Mouse (Mus musculus) frontal cortex, postnatal 14 days (tissue): ENCODE measurements around the gene Ugt1a2.

Source experiments
- DNase-seq, 2 experiments: peaks; one replicate each; pipeline ENCODE4 v3.0.0; 2022; ENCODE audit warnings: low spot score in 2 of 2

Gene Ugt1a2

DNA sequence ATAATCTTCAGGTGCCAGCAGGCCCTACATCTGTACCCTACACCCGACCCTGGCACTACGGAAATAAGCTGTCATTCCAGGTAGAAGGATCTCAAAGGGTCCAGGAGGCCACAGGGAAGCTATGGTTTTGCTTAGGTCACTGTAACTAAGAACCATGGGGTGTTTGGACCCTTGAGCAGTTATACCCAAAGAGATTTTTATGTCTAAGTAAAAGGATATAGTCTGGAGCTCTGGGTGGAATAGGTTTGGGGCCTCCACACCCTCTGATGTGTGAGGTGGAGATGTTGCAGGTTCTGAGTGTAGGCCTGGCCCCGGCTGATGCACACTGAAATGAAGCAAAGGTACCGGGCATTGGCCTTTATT, 33.8 kb downstream of the Ugt1a2 start:
- no peak for DNase-seq

- DNase-seq = no peak
Measured at GRCm38 (mm10) chr1:88234646-88235045, 34.2 kb downstream of the Ugt1a2 start.

GRCm38 (mm10) chr1:88235046-88235893, 34.9 kb downstream of the Ugt1a2 start:
- DNase-seq = no peak

- DNase-seq = no peak
Measured at GRCm38 (mm10) chr1:88235894-88236415, 35.6 kb downstream of the Ugt1a2 start.

GRCm38 (mm10) chr1:88237311-88237710, 36.9 kb downstream of the Ugt1a2 start:
- DNase-seq = no peak

DNA sequence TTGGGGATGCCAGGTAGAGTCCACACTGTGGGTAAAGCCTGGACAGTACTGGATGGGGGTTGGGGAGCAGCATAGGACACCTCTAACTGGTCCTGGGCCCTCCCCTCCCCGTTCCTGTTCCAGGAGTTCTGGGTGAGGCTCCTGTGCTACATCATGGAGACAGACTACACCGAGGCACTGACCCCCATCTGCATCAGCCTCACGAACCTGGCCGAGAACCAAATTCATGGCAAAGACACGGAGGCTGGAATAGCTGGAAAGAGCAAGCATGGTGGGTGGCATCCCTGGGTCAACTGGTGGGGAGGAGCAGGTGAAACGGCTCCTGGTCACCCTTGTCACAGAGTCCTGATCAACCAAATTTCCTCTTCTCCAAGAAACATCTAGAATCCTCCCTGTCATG, 38.4 kb downstream of the Ugt1a2 start:
- no peak for DNase-seq

GRCm38 (mm10) chr1:88240072-88240471, 39.7 kb downstream of the Ugt1a2 start:
- no peak for DNase-seq

- DNase-seq = no peak
Measured at GRCm38 (mm10) chr1:88240579-88240978, 40.2 kb downstream of the Ugt1a2 start.

DNA sequence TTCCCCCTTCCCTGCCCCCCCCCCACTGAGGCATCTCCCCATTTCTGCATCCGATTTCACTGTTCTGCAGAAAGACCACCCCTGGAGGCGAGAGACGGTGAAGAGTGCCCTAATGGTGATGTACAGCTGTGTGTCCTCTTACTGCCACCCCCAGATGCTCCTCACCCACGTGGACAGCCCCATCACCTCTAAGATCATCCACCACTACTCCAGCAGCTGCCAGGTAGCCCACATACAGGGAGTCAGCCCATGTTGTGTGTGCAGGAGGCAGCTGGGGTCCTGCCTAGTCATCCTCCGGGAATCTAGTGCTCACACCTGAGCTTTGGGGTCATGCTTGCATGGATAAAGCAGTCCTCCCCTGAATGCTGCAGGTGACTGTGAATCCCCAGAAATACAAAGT, 43.5 kb downstream of the Ugt1a2 start:
- DNase-seq = no peak

DNA sequence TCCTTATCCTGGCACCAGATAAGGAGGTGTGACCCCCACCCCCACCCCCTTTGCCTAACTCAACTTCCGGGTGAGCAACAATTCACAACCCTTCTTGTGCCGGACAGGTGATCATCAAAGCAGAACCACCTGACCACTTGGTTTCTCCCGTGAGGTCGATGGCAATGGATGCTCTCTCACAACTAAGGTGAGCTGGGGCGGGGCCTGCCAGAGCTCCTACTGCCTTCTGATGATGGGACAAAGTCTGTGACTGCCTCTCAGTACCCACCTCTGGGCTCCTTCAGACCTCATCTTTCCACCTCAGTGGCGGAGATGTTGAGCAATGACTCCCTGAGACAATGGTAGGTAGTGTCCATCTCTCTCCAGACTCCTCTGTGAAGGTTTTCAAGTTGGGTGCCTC, 45.5 kb downstream of the Ugt1a2 start:
- DNase-seq = no peak

- DNase-seq = no peak
Measured at GRCm38 (mm10) chr1:88246386-88246785, 46.0 kb downstream of the Ugt1a2 start.

DNA sequence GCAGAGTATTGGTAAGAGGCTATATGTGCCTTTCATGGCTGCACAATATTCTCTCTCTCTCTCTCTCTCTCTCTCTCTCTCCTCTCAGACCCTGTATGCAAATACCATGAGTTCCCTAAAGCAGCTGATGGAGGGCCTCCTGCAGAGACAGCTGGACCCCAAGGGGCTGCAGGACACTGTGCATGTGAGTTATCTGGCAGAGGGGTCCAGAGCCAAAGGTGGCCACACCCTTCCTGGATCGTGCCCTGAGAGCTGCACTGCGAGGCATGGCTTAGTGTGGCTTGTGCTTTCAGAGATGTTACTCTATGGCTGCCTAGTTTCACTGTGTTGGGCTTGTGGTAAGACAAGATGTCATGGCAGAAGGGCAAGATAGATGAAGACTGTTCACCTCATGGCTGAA, 47.3 kb downstream of the Ugt1a2 start:
- DNase-seq = no peak

- no peak for DNase-seq
Measured at GRCm38 (mm10) chr1:88248658-88249057, 48.3 kb downstream of the Ugt1a2 start.

DNA sequence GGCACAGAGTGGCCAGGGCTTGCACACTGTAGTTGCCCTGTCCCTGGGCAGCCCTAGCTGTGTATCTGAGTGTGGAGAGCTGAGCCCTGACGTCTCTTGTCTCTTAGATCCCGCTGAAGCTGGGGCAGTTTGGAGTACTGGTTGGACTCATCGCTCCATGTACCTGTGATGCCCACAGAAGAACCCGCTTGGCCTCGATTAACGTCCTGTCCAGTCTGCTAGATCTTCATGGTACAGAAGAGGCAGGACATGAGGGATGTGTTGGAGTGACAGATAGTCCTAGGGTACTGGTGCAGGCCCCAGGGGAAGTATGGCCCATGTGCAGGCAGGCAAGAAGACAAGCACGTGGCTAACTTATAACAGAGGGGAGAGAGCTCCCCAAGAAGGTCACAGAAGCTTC, 49.2 kb downstream of the Ugt1a2 start:
- DNase-seq = no peak

DNA sequence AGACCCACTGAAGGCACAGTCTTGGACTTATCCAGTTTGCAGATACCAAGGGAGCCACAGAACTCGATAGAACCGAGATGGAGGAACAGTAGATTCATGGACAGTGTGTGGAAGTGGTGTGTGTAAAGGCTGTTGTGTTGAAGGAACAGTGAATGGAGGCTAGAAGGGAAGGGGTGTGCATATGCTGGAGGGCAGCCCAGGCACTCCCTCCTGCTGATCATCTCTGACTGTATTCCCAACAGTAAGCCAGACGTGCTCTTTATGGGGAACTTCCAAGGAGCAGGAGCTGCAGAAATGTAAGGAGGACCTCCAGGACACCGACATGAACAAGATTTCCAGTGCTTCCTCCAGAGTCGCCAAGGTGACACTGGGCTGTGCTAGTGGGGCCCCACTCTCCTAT, 49.6 kb downstream of the Ugt1a2 start:
- no peak for DNase-seq

DNA sequence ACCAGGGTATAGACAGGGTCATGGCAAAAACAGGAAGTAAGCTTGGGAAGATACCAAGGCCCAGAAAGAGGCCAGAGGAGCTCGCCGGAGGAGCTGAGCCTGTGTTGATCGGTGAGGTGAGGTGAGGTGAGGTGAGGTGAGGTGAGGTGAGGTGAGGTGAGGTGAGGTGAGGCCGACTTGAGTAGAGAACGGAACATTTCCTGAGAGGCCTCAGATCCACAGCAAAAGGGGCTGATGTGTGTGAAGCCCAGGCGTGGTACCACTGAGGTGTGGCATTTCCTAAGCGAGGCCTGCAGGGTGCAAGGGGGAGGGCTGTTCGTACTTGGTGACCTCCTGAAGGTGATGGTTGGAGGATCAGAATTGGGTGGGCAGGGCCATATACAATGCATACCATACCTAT, 52.7 kb downstream of the Ugt1a2 start:
- no peak for DNase-seq

DNA sequence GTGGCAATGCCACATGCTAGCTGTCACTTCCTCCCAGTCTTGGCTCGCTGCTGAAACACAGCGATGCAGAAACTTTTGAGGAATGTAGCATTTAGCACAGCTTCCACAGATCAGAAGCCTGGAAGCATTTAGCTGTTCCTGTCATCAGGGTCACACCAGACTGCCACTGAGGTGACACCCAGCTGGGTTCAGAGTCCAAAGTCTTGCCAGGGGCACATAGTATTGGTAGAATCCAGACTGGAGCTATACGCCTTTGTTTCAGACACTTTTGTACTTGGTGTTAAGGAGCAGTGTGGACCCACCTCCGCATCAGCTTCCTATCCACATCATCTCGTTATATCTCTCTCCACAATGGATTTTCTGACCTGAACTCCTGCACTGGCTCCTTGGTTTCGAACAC, 53.1 kb downstream of the Ugt1a2 start:
- no peak for DNase-seq

DNA sequence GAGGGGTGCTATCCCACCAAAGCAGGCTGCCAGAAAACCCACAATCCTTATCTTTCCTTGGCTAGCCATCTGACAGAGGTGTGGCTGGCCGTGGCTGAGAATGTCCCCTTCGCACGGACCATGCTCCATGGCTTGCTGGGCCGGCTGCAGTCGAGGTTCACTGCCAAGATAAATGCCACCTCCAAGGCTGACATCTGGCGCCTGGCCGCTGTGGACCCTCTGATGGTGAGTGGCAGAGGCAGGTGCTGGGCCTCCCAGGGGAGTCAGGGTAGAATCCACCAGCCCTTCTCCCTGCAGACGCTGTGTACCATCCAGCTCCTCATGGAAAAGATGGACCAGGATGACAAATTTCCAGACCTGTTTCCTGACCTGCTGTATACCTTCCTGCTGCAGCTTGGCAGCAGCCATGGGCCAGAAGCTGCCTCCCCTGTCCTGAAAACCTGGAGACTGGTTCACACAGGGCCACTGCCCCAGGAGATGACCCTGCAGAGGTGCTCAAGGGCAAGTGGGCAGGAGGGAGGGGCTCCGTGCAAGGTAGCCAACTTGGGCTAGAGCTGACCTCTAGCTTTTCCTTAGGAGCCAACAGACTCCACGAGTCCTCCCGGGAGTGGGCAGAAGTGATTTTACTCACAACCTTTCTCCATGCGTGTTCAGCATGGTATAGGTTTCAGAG, 54.5 kb downstream of the Ugt1a2 start:
- no peak for DNase-seq

GRCm38 (mm10) chr1:88255466-88255857, 55.1 kb downstream of the Ugt1a2 start:
- DNase-seq = no peak

- DNase-seq = no peak
Measured at GRCm38 (mm10) chr1:88255989-88256754, 55.8 kb downstream of the Ugt1a2 start.

DNA sequence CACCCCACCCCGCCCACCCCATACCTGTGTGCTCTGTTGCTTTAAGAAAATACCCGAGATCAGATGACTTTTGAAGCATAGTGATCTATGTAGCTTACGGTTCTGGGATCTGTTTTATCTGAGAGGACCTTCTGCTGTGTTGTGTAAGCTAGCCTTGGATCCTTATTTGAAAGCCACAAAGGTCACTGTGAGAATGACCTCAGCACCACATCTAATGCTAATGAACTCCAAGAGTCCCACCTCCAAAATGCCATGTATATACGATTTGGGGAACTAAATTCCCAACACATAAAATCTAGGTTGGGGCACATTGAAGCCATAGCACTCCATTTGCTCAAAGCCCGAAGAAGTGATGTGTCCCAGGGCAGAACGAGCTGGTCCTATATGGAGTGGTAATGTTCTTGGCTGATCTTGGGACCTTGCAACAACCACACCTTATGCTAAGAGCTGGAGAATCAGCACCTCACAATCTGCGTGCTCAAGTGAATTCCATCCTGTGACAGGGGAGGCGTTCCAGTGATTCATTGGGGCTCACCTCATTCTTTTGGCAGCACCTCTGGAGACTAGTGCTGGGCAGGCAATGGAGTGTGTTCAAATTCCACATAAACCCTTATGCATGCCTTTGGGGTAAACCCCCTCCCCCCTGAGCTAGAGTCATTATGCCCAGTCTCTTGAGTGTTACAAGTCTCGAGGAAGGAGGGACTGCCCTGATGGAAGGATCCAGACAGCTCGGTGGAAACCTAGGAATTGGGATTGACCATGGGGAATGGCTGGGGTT, 56.7 kb downstream of the Ugt1a2 start:
- no peak for DNase-seq

GRCm38 (mm10) chr1:88257681-88258080, 57.3 kb downstream of the Ugt1a2 start:
- DNase-seq = no peak
